Mouse (Mus musculus): ENCODE data around the gene Cdh9. TPM values are rescaled to one million over a fixed set of nuclear protein-coding genes. Genes with fewer than 3 reads are reported as not detected.

Gene Cdh9
- polyA plus RNA-seq, 1 experiment from 2014 or later: 0.13 TPM

DNA sequence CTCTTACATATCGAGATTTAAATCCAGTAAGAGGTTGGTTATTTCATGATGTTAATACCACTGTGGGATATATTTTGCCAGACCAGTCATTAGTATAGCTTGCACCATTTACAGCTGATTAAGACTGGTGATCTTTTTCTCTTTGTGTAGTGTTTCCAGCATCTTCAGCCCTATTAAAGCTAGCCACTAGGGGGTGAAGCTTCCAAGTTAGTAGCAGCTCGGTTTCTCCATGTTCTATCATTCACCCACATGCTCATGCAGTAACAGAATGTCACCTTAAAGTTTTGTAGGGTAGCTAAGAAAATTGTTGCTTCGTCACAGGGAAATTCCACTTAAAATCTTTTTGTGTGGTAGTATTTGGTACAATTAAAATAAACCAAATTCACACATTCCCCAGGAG, 82.2 kb downstream of the Cdh9 start:
- Histone ChIP-seq H3K27ac (ENCODE audit: low read length) (no peak overlapping the region), H3K36me3 (ENCODE audit: control insufficient read depth, insufficient read depth) (no peaks in the 10 kb centered on the region), H3K9me3 (replicated peaks; ENCODE audit: control insufficient read depth, low read length) (no peaks in the 10 kb centered on the region), H3K27me3 (ENCODE audit: control insufficient read depth, insufficient read depth, low read length) (no peaks in the 10 kb centered on the region), H3K9ac (ENCODE audit: low read length) (no peak overlapping the region), H3K4me3 (ENCODE audit: low read length) (no peak overlapping the region), H3K4me1 (ENCODE audit: control insufficient read depth, insufficient read depth, low read length) (no peaks in the 10 kb centered on the region), H3K4me2 (ENCODE audit: low read depth, low read length) (no peak overlapping the region)
- 46% methylated on average over 3 of the region's 3 CpGs for WGBS
- no peak for ATAC-seq (replicated peaks; ENCODE audit: extremely low read depth, insufficient read depth, low FRiP score)

DNA sequence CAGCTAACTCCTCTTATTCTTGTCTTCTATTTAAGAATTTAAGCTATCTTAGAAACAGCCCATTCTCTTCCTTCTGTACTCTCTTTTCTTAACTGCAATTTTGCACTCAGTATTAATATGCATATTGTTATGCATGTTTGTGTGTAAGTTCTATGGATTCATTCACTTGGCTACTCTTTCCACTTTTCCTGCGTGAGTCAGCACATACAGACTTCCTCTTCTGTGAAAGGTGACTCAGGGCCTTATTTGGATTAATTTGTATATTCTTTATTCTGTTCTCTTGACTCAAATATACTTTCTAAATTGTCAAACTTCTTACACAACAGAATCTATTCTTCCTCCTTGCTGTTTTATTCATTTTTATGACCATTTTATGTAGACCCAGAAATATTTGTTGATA, 85.5 kb downstream of the Cdh9 start:
- no peaks in the 10 kb centered on the region for H3K9me3 ChIP-seq (replicated peaks; ENCODE audit: control insufficient read depth, low read length)
- no peak overlapping the region for H3K27ac ChIP-seq (ENCODE audit: low read length)
- 72% methylated on average over 1 of the region's 1 CpGs for WGBS
- no peaks in the 10 kb centered on the region for H3K4me1 ChIP-seq (ENCODE audit: control insufficient read depth, insufficient read depth, low read length)
- H3K4me3 ChIP-seq (ENCODE audit: low read length): no peak overlapping the region
- no peaks in the 10 kb centered on the region for H3K36me3 ChIP-seq (ENCODE audit: control insufficient read depth, insufficient read depth)
- no peaks in the 10 kb centered on the region for H3K27me3 ChIP-seq (ENCODE audit: control insufficient read depth, insufficient read depth, low read length)
- no peak overlapping the region for H3K9ac ChIP-seq (ENCODE audit: low read length)
- no peak overlapping the region for H3K4me2 ChIP-seq (ENCODE audit: low read depth, low read length)
- ATAC-seq (replicated peaks; ENCODE audit: extremely low read depth, insufficient read depth, low FRiP score): no peak

DNA sequence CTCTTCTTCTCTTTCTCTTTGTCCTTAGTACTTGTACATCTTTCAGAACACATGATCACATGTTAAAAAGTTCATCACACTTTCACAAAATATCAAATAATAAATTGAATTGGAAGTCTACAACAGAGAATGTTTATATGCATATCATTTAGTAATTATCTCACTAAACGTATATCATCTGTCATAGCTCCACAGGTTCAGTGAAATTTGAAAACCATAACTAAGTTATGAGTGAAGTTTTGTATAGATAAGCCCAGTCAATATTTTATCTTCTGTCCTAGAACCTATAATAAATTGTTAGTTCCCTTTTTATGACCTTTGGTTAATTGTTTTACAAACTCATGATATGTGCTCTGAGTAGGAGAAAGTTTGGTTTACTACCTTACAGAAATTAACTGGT, 106.2 kb downstream of the Cdh9 start:
- WGBS: 69% methylated on average over 1 of the region's 1 CpGs
- Histone ChIP-seq H3K9me3 (replicated peaks; ENCODE audit: control insufficient read depth, low read length) (no peaks in the 10 kb centered on the region), H3K4me2 (ENCODE audit: low read depth, low read length) (no peak overlapping the region), H3K27me3 (ENCODE audit: control insufficient read depth, insufficient read depth, low read length) (no peaks in the 10 kb centered on the region), H3K4me1 (ENCODE audit: control insufficient read depth, insufficient read depth, low read length) (no peaks in the 10 kb centered on the region), H3K4me3 (ENCODE audit: low read length) (no peak overlapping the region), H3K9ac (ENCODE audit: low read length) (no peak overlapping the region), H3K27ac (ENCODE audit: low read length) (no peak overlapping the region), H3K36me3 (ENCODE audit: control insufficient read depth, insufficient read depth) (no peaks in the 10 kb centered on the region)
- no peak for ATAC-seq (replicated peaks; ENCODE audit: extremely low read depth, insufficient read depth, low FRiP score)

DNA sequence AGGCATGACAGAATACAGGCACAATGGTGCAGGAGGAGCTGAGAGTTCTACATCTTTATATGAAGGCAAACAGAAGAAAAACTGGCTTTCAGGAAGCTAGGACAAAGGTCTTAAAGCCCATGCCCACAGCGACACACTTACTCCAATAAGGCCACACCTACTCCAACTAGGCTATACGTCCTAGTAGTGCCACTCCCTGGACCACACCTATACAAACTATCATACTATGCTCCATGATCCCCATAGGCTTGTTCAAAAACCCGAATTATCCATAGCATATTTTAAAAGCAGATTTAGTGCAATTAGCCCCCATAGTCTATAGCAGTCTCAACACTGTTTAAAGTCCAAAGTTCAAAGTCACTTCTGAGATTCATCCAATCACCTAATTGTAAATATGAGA, 154.0 kb downstream of the Cdh9 start:
- Histone ChIP-seq H3K4me2 (ENCODE audit: low read depth, low read length) (no peak overlapping the region), H3K27ac (ENCODE audit: low read length) (no peak overlapping the region), H3K9ac (ENCODE audit: low read length) (no peak overlapping the region), H3K9me3 (replicated peaks; ENCODE audit: control insufficient read depth, low read length) (0 out of 2 replicates have a peak, but pooled peaks cover 2% of the 10 kb centered on the region), H3K4me1 (ENCODE audit: control insufficient read depth, insufficient read depth, low read length) (no peaks in the 10 kb centered on the region), H3K4me3 (ENCODE audit: low read length) (no peak overlapping the region), H3K36me3 (ENCODE audit: control insufficient read depth, insufficient read depth) (no peaks in the 10 kb centered on the region), H3K27me3 (ENCODE audit: control insufficient read depth, insufficient read depth, low read length) (no peaks in the 10 kb centered on the region)
- ATAC-seq (replicated peaks; ENCODE audit: extremely low read depth, insufficient read depth, low FRiP score): no peak
- WGBS: 60% methylated on average over 3 of the region's 3 CpGs

DNA sequence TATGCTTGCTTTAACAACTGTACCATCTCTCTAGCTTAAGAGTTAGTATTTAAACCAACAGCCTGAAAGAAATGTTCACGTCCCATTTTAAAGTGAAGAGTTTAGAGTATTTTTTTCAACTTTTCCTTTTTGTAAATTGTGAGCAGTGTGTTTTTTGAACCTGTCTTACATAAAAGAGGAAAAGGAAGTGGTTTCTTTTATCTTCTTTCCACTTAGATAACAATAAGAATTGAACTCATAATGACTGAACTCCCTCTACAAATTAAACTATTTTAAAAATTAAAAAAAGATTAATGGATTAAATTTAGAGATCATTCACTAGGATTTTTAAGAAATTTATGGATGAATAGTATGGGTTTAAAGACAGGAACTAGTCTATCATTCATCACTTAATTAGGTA, 168.1 kb downstream of the Cdh9 start:
- Histone ChIP-seq H3K4me1 (ENCODE audit: control insufficient read depth, insufficient read depth, low read length) (no peaks in the 10 kb centered on the region), H3K27me3 (ENCODE audit: control insufficient read depth, insufficient read depth, low read length) (no peaks in the 10 kb centered on the region), H3K36me3 (ENCODE audit: control insufficient read depth, insufficient read depth) (no peaks in the 10 kb centered on the region), H3K4me3 (ENCODE audit: low read length) (no peak overlapping the region), H3K4me2 (ENCODE audit: low read depth, low read length) (no peak overlapping the region), H3K9ac (ENCODE audit: low read length) (no peak overlapping the region), H3K9me3 (replicated peaks; ENCODE audit: control insufficient read depth, low read length) (no peaks in the 10 kb centered on the region), H3K27ac (ENCODE audit: low read length) (no peak overlapping the region)
- 67% methylated on average over 1 of the region's 1 CpGs for WGBS
- ATAC-seq (replicated peaks; ENCODE audit: extremely low read depth, insufficient read depth, low FRiP score): no peak
